Mouse (Mus musculus) MEL (cell line): ENCODE data around the gene Etv5. TPM values are rescaled to one million over a fixed set of nuclear protein-coding genes. Genes with fewer than 3 reads are reported as not detected.

Source experiments
- DNase-seq: peaks from one replicate; pipeline ENCODE4 v3.0.0; 2011; ENCODE audit warnings: low read depth, low spot score
- H3K27ac ChIP-seq: 2 replicates; pipeline ENCODE4 v1.5.1; 2012; ENCODE audit warnings: low read depth, mild to moderate bottlenecking, control low read depth, low read length, moderate library complexity; ENCODE audit not compliant: control insufficient read depth
- H3K27me3 ChIP-seq, 2 experiments: fragments of 150-350 bp in 1 of 2; sonication (generic) in 1 of 2; 2 replicates each; pipeline ENCODE4 v1.6.1; 2012; ENCODE audit warnings: low read length in 2 of 2, mild to moderate bottlenecking in 2 of 2, improper control_type of control experiment in 1 of 2, moderate library complexity in 1 of 2; ENCODE audit not compliant: insufficient read depth in 2 of 2, control insufficient read depth in 1 of 2
- H3K36me3 ChIP-seq, 2 experiments: 2 replicates each; pipeline ENCODE4 v1.6.1; 2012 to 2014; ENCODE audit warnings: low read length in 2 of 2, improper control_type of control experiment in 1 of 2, inconsistent platforms in 1 of 2, mild to moderate bottlenecking in 1 of 2; ENCODE audit not compliant: insufficient read depth in 2 of 2, control insufficient read depth in 1 of 2
- H3K4me1 ChIP-seq, 2 experiments: fragments of 150-350 bp in 1 of 2; sonication (generic) in 1 of 2; 2 replicates each; pipeline ENCODE4 v1.6.1; 2012; ENCODE audit warnings: low read length in 2 of 2, improper control_type of control experiment in 1 of 2, mild to moderate bottlenecking in 1 of 2; ENCODE audit not compliant: insufficient read depth in 2 of 2, control insufficient read depth in 1 of 2
- H3K4me3 ChIP-seq, 2 experiments: fragments of 150-350 bp in 1 of 2; sonication (generic) in 1 of 2; 2 replicates each; pipeline ENCODE4 v1.5.1; 2012; ENCODE audit warnings: low read depth in 2 of 2, low read length in 2 of 2, mild to moderate bottlenecking in 2 of 2, moderate library complexity in 2 of 2, control low read depth in 1 of 2, improper control_type of control experiment in 1 of 2; ENCODE audit not compliant: control insufficient read depth in 1 of 2, insufficient read depth in 1 of 2
- H3K79me2 ChIP-seq: 2 replicates; pipeline ENCODE4 v1.6.1; 2012; ENCODE audit warnings: mild to moderate bottlenecking, low read length, moderate library complexity; ENCODE audit not compliant: control insufficient read depth, poor library complexity, insufficient read depth
- H3K9ac ChIP-seq: 2 replicates; pipeline ENCODE4 v1.6.1; 2012; ENCODE audit warnings: low read depth, mild to moderate bottlenecking, control low read depth, low read length, moderate library complexity; ENCODE audit not compliant: control insufficient read depth, poor library complexity, severe bottlenecking
- H3K9me3 ChIP-seq: fragments of 150-350 bp; sonication (generic); replicated peaks from 2 replicates; pipeline ENCODE4 v1.6.1; 2012; ENCODE audit warnings: mild to moderate bottlenecking, low read length, improper control_type of control experiment, moderate library complexity; ENCODE audit not compliant: insufficient read depth
- BHLHE40 ChIP-seq: IDR thresholded peaks from 2 replicates; pipeline ENCODE4 v1.6.1; 2012; ENCODE audit warnings: low read depth, mild to moderate bottlenecking, inconsistent platforms, low read length, improper control_type of control experiment, borderline replicate concordance
- CHD2 ChIP-seq: IDR thresholded peaks from 2 replicates; pipeline ENCODE4 v1.6.1; 2011; ENCODE audit warnings: low read length, improper control_type of control experiment
- E2F4 ChIP-seq: IDR thresholded peaks from 2 replicates; pipeline ENCODE4 v1.6.1; 2011; ENCODE audit warnings: low read depth, low read length, improper control_type of control experiment, borderline replicate concordance
- EP300 ChIP-seq, 2 experiments: IDR thresholded peaks; 2 replicates each; pipeline ENCODE4 v1.6.1; 2011; ENCODE audit warnings: improper control_type of control experiment in 2 of 2, low read length in 2 of 2, low read depth in 1 of 2, mild to moderate bottlenecking in 1 of 2
- ETS1 ChIP-seq: IDR thresholded peaks from 2 replicates; pipeline ENCODE4 v1.6.1; 2012; ENCODE audit warnings: low read depth, mild to moderate bottlenecking, inconsistent platforms, low read length, improper control_type of control experiment, moderate library complexity
- GABPA ChIP-seq: IDR thresholded peaks from 2 replicates; pipeline ENCODE4 v1.6.1; 2012; ENCODE audit warnings: low read depth, mild to moderate bottlenecking, inconsistent platforms, low read length, improper control_type of control experiment, moderate library complexity
- GATA1 ChIP-seq: IDR thresholded peaks from 2 replicates; pipeline ENCODE4 v1.6.1; 2011; ENCODE audit warnings: low read depth, low read length, improper control_type of control experiment
- HCFC1 ChIP-seq: IDR thresholded peaks from 2 replicates; pipeline ENCODE4 v1.6.1; 2012; ENCODE audit warnings: low read depth, mild to moderate bottlenecking, inconsistent platforms, low read length, improper control_type of control experiment, moderate library complexity
- KAT2A ChIP-seq: conservative IDR thresholded peaks from 2 replicates; pipeline ENCODE4 v1.6.1; 2012; ENCODE audit warnings: low read depth, low read length, improper control_type of control experiment, inconsistent platforms
- MAFK ChIP-seq: IDR thresholded peaks from 2 replicates; pipeline ENCODE4 v1.6.1; 2011; ENCODE audit warnings: low read depth, mild to moderate bottlenecking, low read length, improper control_type of control experiment, borderline replicate concordance
- MAZ ChIP-seq: IDR thresholded peaks from 2 replicates; pipeline ENCODE4 v1.6.1; 2012; ENCODE audit warnings: low read depth, mild to moderate bottlenecking, inconsistent platforms, low read length, improper control_type of control experiment
- MXI1 ChIP-seq: IDR thresholded peaks from 2 replicates; pipeline ENCODE4 v1.6.1; 2011; ENCODE audit warnings: mild to moderate bottlenecking, low read depth, low read length, improper control_type of control experiment
- NRF1 ChIP-seq: IDR thresholded peaks from 2 replicates; pipeline ENCODE4 v1.6.1; 2014; ENCODE audit warnings: low read depth, mild to moderate bottlenecking, inconsistent platforms, low read length, improper control_type of control experiment, moderate library complexity; ENCODE audit not compliant: poor library complexity, insufficient read depth, severe bottlenecking
- POLR2A ChIP-seq, 2 experiments: IDR thresholded peaks; 2 replicates each; pipeline ENCODE4 v1.6.1; 2011 to 2012; ENCODE audit warnings: low read length in 2 of 2, mild to moderate bottlenecking in 2 of 2, control low read depth in 1 of 2, improper control_type of control experiment in 1 of 2, low read depth in 1 of 2, moderate library complexity in 1 of 2; ENCODE audit not compliant: control insufficient read depth in 1 of 2, insufficient read depth in 1 of 2, poor library complexity in 1 of 2
- RAD21 ChIP-seq: IDR thresholded peaks from 2 replicates; pipeline ENCODE4 v1.6.1; 2011; ENCODE audit warnings: mild to moderate bottlenecking, low read depth, low read length, improper control_type of control experiment
- SMC3 ChIP-seq: IDR thresholded peaks from 2 replicates; pipeline ENCODE4 v1.6.1; 2011; ENCODE audit warnings: low read depth, low read length, improper control_type of control experiment
- TAL1 ChIP-seq: IDR thresholded peaks from 2 replicates; pipeline ENCODE4 v1.6.1; 2012; ENCODE audit warnings: mild to moderate bottlenecking, inconsistent platforms, low read length, moderate library complexity, mixed read lengths
- TBP ChIP-seq: IDR thresholded peaks from 2 replicates; pipeline ENCODE4 v1.8.0; 2011; ENCODE audit warnings: low read depth, low read length, improper control_type of control experiment
- UBTF ChIP-seq: IDR thresholded peaks from 2 replicates; pipeline ENCODE4 v1.6.1; 2012; ENCODE audit warnings: low read depth, mild to moderate bottlenecking, inconsistent platforms, low read length, improper control_type of control experiment, moderate library complexity, borderline replicate concordance; ENCODE audit not compliant: insufficient read depth
- USF2 ChIP-seq, 2 experiments: IDR thresholded peaks; 2 replicates each; pipeline ENCODE4 v1.6.1; 2011 to 2012; ENCODE audit warnings: improper control_type of control experiment in 2 of 2, low read length in 2 of 2, borderline replicate concordance in 1 of 2, inconsistent platforms in 1 of 2, low read depth in 1 of 2, mild to moderate bottlenecking in 1 of 2; ENCODE audit not compliant: insufficient read depth in 1 of 2
- ZC3H11A ChIP-seq: IDR thresholded peaks from 2 replicates; pipeline ENCODE4 v1.6.1; 2012; ENCODE audit warnings: low read depth, mild to moderate bottlenecking, inconsistent platforms, low read length, improper control_type of control experiment
- ZNF384 ChIP-seq: IDR thresholded peaks from 2 replicates; pipeline ENCODE4 v1.6.1; 2012; ENCODE audit warnings: low read depth, mild to moderate bottlenecking, inconsistent platforms, low read length, improper control_type of control experiment
- polyA plus RNA-seq, 2 experiments: library from polyadenylated mRNA; stranded (reverse) in 1 of 2; unstranded in 1 of 2; fragments of >175 nt in 1 of 2; fragments of >200 nt in 1 of 2; gene quantifications; 2 replicates each; pipeline versions ENCODE4 v1.2.1 to v1.2.4; 2012; ENCODE audit warnings: low replicate concordance in 2 of 2, low read depth in 1 of 2; ENCODE audit not compliant: insufficient read length in 2 of 2, insufficient read depth in 1 of 2, missing spikeins in 1 of 2
- total RNA-seq: library from RNA; depleted of rRNA; stranded (reverse); fragments of 300-350 nt; gene quantifications from 2 replicates; pipeline ENCODE4 v1.2.3, GENCODE M21; 2012

Gene Etv5
- total and polyA plus RNA-seq, 3 experiments = 8.2 to 18.3 TPM; not detected in 1

GRCm38 (mm10) chr16:22460960-22461359 is 21.4 kb upstream of the Etv5 start:
- Histone ChIP-seq H3K4me3 (no peak overlapping the region), H3K9me3 (no peaks in the 10 kb centered on the region), H3K9ac (no peak overlapping the region), H3K27ac (no peak overlapping the region), H3K36me3 (no peaks in the 10 kb centered on the region), H3K79me2 (no peaks in the 10 kb centered on the region), H3K4me1 (no peaks in the 10 kb centered on the region), H3K27me3 (no peaks in the 10 kb centered on the region; a peak in 2 of 4 replicates)
- no peak for DNase-seq
- TF ChIP-seq UBTF (no peak), BHLHE40 (no peak), SMC3 (no peak), KAT2A (no peak), TAL1 (no peak), MAZ (no peak), TBP (no peak), RAD21 (no peak), MAFK (no peak), E2F4 (no peak), EP300 (IDR thresholded peaks at IDR 0.05; ENCODE audit: low read depth in 1 of 2, low read length in 2 of 2) (no peak), ETS1 (no peak), GATA1 (no peak), GABPA (no peak), HCFC1 (no peak), POLR2A (IDR thresholded peaks at IDR 0.05; ENCODE audit: control insufficient read depth in 1 of 2, insufficient read depth in 1 of 2, low read depth in 1 of 2, low read length in 2 of 2, poor library complexity in 1 of 2) (no peak), MXI1 (no peak), ZC3H11A (no peak), NRF1 (no peak)

GRCm38 (mm10) chr16:22452082-22452481 is 12.6 kb upstream of the Etv5 start:
- no peak overlapping the region for H3K4me3 ChIP-seq
- TF ChIP-seq CHD2 (no peak), GATA1 (no peak), ZNF384 (no peak), USF2 (IDR thresholded peaks at IDR 0.05; ENCODE audit: borderline replicate concordance in 1 of 2, insufficient read depth in 1 of 2, low read depth in 1 of 2, low read length in 2 of 2) (no peak), E2F4 (no peak)
- H3K79me2 ChIP-seq = no peaks in the 10 kb centered on the region
- H3K9ac ChIP-seq = no peak overlapping the region
- no peaks in the 10 kb centered on the region for H3K36me3 ChIP-seq
- no peaks in the 10 kb centered on the region for H3K4me1 ChIP-seq
- H3K9me3 ChIP-seq = no peaks in the 10 kb centered on the region
- H3K27me3 ChIP-seq = no peaks in the 10 kb centered on the region; a peak in 1 of 4 replicates
- DNase-seq = no peak
- H3K27ac ChIP-seq = no peak overlapping the region
